Mouse (Mus musculus) heart, postnatal 10 days (tissue): ENCODE data around the gene Dnmt3c. TPM values are rescaled to one million over a fixed set of nuclear protein-coding genes. Genes with fewer than 3 reads are reported as not detected.
"Not testable (repeated sequence)": the region's sequence is repeated elsewhere in the genome, so short reads cannot be mapped to it uniquely, and the experiment has no call there.

Experiments used
- DNase-seq, 2 experiments: peaks; one replicate each; pipeline ENCODE4 v3.0.0; 2021
- intact Hi-C: fragments of 180-260 bp; cut with DNase I; formaldehyde crosslinking; loops from one replicate; pipeline ENCODE4 v1.15.1; 2025
- total RNA-seq, 2 experiments: library from RNA; stranded (reverse); gene quantifications; 2 replicates each; pipeline ENCODE4 v1.2.3; 2021

Gene Dnmt3c
- total RNA-seq = not detected

DNA sequence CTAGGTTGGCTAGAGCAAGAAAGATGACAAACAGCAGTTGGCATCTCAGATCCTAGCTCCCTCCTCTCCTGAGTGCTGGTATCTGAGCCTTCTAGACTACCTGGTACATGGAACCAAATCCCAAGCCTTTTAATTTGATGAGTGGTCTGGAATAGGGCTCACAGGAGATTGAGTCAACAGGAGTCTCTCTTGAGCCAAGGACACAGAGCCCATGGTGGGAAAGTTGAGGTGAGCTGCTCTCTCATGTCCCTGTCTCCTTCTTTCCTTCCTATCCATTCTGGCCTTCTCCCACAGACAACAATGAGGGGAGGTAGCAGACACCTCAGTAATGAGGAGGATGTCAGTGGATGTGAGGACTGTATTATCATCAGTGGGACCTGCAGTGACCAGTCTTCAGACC lies at the start of gene Dnmt3c:
TSS of gene Dnmt3c (plus strand) at position 301 of the 400 bp plus-strand sequence.
- intact Hi-C loops = no loop called here
- DNase-seq = no peak

DNA sequence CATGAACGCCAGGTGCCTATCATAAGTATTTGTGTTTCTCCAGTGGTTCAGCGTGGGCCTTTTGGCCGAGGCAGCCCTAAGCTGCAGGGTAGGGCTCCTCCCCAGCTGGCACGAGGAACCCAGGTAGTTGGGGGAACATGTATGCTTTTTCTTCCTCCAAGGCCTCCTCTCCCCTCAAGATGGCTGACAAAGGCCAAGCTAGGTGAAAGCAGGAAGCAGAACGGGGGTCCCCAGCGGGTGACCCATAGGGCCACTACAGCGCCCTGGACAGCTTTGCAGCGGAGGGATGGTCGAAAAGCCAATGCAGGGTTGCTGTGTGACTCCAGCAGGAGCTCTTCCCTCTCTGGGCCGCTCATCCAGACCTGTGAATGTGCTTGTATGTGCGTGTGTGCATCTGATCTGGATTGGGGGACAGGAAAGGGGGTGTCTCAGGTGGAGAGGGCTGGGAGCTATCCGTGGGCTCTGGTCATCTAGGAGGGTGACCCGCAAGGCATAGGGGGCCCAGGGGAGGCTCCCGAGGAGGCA lies 47.6 kb upstream of the Dnmt3c start:
- intact Hi-C loops = loop anchor here (2.0 kb wide), 1 partner anchor 16 kb away; the partner anchor contains the start of gene Commd7
- DNase-seq = no peak

DNA sequence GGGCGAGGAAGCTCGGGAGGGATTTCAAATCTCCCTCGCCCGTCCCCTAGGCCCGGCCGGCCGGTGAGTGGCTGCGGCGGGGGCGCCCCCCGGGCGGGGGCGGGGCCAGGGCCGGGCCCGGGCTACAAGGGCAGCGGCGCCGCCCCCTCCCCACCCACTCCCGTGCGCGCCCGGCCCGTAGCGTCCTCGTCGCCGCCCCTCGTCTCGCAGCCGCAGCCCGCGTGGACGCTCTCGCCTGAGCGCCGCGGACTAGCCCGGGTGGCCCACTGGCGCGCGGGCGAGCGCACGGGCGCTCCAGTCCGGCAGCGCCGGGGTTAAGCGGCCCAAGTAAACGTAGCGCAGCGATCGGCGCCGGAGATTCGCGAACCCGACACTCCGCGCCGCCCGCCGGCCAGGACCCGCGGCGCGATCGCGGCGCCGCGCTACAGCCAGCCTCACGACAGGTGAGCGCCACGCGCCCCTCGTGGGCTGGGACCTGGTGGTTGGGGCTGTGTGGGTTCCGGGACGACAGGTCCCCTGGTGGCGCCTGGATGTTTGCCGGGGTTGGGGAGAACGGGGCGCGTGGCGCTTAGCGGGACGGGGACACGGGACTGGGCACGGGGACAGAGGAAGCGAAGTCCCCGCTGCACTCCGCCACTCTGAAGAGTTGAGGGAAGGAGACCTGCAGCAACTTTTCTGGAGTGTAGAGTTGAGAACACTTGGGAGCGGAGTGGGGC lies 47.0 kb upstream of the Dnmt3c start, which contains the start of gene Dnmt3b:
TSS of gene Dnmt3b (plus strand) at position 153 of the 716 bp plus-strand sequence.
- DNase-seq = peak; percentile 77 to 80
- intact Hi-C loops = loop anchor here (2.0 kb wide), 1 partner anchor 17 kb away; the partner anchor contains the start of gene Commd7

DNA sequence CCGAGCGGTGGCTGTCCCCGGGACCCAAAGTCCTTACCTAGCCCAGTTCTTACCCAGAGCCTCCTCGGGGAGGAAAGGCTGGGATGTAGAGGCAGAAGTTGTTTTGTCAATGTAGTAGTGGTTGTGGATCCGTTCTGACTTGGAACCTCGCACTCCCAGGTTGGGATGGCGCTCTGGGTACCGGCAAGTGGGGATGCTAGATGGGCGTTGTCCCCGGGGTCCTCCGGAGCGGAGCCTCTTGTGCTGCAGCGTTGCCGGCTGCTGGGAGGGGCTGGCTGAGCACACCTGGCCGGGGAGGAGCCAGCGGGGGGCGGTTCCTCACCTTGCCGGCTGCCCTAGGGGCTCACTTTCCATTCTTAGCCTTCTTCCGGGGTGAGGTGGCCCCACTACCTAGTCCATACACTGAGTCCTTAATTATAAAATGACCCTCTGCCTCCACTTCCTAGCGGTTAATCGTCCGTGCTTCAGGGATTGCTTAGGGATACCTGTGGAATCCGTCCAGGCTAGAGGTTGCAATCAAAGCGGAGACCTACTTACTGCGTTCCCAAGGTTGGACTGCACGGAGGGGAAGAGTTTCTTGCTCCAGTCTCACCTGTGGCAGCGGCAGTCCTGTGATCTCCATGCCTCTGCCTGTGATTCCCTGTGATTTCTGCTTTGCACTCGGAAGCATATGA lies 46.3 kb upstream of the Dnmt3c start:
- no peak for DNase-seq
- intact Hi-C loops = no loop called here

DNA sequence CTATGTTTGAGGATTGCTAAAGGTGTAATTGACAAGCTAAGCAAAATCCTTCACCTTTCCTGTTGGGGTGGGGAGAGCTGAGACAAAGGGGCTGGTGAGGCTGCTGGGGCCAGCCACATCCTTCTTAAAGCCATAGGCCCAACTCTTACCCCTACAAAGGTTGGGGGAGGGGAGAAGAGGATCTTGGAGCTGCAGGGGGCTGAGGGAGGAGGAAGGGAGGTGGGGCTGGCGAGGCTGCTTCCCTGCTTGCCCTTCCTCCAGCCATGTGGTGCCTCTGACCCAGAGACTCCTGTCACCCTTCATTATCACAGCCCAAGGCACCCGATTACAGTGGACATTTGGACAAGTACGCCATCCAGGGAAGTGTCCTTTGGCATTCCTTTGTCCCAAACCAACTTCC lies 44.8 kb upstream of the Dnmt3c start:
- intact Hi-C loops = no loop called here
- DNase-seq = no peak

DNA sequence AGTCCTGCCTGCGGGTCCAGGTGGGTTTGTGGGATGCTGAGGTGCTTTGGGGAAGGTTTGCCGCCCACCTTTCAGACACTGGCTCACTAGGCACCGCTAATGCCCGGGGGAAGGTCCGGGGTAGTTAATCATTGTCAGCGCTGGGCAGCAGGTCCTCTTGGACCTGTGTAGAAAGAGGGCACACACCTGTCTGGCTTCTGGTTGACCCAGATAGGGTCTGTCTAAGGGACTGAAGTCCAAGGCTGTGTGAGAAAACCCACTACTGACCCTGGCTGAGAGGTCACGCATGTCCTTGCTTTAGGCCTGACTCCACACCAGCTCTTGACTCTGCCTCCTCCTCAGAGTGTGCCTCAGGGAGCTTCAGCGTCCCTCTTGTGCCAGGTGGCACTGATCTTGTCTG lies 38.8 kb upstream of the Dnmt3c start:
- intact Hi-C loops, DNase-seq: not testable (repeated sequence)

DNA sequence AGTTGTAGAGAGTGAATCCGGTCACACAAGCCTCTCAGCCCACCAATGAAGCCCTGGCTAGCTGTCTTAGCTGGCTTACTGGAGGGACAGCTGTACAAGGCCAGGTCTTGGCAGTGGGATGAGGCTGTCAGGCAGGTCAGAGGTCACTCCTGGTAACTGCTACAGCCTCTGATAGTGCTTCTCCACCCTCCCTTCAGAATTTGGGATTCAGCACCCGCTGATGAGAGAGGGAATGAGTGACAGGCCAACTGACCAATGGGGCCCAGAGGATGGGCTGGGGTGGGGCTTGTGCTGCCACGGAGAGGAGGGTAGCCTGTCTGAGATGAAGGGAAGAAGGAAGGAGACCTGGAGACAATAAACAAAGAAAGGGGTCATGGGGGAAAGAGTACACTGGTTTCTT lies 35.8 kb upstream of the Dnmt3c start:
- intact Hi-C loops = no loop called here
- peak in 1 of 2 experiments; percentile 22 for DNase-seq

DNA sequence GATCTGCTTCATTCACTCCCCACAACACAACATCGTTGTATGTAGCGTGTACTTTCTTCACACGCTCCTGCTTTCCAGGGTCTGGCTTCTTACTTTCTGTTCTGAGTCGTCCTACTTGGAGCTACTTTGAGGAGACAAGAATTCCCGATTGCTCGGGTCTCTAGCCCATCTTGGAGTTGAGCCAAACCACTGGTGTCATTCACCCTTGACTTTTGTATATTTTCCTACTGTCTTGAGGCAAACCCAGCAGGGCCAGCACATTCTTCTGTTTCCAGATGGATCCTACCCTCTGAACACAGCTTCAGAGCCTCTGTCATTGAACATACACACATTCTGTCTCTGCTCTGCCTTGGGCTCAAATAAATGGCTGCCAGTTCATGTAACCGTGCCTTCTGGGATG lies 31.1 kb upstream of the Dnmt3c start:
- intact Hi-C loops = no loop called here
- DNase-seq = no peak

DNA sequence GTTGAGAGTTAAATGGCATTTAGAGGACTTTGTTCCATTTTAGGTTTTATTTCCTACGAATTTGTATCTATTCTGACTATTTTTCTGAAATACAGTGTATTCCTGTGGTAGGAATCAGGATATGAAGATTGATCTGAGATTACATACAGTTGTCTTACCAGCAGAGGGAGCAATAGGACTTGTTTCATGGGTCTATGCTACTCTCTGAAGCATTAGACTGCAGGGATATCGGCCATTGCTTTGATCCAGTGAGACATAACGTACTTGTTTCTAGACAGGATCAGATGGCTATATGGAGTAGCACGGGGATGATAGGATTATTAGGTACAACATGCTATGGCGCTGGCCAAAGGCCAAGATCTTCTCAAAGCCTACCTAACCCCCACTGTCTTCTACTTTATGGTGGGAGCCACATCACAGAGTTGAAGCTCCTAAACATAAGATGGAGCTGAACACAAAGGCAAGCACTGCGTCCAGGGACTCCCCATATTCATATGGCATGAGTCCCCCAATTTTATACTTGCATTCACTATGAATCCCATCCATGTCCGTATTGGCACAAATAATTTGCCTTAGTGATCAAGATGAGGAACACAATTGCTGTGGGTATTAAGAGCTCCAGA lies 27.6 kb upstream of the Dnmt3c start:
- intact Hi-C loops = loop anchor here (1.0 to 2.0 kb wide), 2 partner anchors 182 to 261 kb away; no protein-coding TSS in a partner anchor
- DNase-seq = peak; percentile 32 to 42

DNA sequence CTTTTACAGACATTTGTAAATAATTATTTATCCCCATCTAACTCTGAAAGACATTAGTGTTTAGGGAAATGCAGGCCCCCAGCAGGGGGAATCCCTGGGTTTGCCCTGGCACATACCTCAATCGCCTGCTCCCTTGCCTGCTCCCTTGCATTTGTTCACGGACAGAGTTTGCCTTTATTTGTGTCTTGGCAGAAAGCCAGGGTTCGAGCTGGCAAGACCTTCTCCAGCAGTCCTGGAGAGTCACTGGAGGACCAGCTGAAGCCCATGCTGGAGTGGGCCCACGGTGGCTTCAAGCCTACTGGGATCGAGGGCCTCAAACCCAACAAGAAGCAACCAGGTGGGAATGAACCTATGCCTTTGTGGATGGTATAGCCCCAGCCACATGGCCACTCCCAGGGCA lies 26.3 kb upstream of the Dnmt3c start:
- intact Hi-C loops = no loop called here
- no peak for DNase-seq

DNA sequence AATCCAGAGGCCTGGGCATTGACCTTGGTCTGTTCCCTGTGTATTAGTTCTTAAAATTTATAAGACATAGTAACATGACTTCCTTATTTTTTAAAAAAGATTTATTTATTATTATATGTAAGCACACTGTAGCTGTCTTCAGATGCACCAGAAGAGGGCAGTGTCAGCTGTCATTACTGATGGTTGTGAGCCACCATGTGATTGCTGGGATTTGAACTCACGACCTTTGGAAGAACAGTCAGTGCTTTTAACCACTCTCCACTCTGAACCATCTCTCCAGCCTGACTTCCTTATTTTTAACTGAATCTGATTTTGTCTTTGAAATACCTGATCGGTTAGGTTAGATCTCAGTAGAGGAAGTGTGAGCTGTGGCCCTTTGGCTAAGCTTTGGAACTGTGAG lies 23.8 kb upstream of the Dnmt3c start:
- DNase-seq = no peak
- intact Hi-C loops = no loop called here

DNA sequence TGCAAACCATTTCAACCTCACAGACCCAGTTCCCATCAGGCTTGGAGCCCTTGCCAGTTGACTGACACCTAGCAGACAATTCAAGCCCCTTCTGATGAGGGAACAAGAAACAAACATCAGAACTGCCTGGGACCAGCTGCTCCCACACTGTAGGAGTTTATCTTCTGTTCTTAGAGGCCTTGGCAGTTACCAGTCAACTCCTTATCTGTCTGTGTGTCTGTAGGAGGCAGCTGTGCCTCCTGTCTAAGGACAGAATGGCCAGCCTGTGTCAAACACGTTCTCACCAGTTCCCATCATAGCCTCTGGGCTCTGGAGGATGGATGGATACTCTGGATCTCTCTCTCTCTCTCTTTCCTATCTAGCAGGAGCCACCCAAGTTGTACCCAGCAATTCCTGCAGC lies 21.1 kb upstream of the Dnmt3c start:
- DNase-seq, intact Hi-C loops: not testable (repeated sequence)

DNA sequence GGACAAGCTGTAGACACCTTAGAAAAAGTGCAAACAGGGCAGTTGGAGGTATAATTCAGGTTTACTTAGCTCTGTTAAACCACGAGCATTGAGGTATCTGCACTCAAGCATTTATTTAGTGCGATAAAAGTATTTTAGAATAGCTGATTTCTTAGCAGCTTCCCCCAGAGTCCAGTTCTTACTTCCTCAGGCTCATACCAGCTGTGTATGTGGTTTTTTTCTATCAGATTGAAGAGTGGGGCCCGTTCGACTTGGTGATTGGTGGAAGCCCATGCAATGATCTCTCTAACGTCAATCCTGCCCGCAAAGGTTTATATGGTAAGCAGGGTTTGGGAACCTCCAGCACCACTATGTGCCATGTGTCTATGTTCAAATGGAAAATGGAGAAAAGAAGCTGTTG lies 19.5 kb upstream of the Dnmt3c start:
- intact Hi-C loops = no loop called here
- DNase-seq = no peak

DNA sequence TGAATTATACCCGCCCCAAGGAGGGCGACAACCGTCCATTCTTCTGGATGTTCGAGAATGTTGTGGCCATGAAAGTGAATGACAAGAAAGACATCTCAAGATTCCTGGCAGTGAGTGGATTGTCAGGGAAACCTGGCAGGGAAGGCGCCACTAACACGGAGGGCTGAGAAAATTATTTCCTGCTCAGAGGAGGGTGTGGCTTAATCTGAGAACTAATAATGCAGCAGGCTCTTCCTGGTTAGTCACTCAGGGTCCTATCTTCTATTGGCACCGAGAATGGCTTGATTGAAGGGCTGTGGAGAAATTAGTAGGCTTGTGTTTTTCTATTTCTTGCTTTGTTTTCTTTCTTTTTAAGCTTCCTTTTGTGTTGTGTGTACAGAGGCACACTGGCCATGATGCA lies 18.9 kb upstream of the Dnmt3c start:
- intact Hi-C loops = no loop called here
- DNase-seq = no peak

DNA sequence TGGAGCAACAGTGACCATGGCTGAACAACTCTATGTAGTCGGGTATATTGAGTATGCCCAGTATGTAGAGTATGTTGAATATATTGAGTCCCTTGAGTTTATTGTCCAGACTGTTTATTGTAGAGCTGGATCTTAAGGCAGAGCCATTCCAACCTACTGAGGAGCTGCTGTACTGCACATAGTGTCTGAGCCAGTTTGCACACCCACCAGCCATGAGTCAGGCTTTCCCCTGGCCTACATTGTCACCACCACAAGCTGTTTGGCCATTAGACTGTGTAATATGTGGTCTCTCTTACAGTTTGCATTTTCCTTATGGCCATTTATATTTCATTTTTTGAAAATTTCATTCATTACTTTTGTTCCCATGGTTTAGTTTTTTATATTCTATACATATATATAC lies 16.5 kb upstream of the Dnmt3c start:
- no peak for DNase-seq
- intact Hi-C loops = no loop called here

DNA sequence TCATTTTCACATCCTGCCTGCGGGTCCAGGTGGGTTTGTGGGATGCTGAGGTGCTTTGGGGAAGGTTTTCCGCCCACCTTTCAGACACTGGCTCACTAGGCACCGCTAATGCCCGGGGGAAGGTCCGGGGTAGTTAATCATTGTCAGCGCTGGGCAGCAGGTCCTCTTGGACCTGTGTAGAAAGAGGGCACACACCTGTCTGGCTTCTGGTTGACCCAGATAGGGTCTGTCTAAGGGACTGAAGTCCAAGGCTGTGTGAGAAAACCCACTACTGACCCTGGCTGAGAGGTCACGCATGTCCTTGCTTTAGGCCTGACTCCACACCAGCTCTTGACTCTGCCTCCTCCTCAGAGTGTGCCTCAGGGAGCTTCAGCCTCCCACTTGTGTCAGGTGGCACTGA lies 3.0 kb upstream of the Dnmt3c start:
- intact Hi-C loops, DNase-seq: not testable (repeated sequence)

DNA sequence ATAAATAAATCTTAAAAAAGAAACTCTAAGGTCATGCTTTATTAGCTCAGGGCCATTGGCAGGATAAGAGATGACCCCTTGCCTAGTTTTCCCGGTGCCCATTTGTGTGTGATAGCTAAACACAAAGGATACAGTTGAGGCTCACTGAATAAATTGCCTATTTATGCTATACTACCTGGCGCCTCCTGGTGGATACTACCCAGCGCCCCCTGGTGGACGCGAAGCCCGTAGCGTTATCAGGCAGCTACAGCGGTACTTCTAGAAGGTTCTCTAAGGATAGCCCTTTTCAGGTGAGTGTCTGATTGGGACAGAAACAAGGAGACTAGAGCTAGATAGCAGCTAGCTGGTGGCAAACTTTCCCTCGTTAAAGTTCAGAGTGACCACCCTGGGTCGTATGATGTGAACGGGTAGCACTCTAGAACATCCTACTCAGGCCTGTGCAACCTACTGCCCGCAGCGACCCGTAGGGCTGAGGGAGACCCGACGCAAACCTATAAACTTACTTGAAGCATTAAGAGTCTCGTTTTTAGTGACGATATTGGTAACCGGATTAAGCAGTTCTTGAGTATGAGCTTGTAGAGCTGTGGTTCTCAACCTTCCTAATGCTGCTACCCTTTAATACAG lies 1.9 kb upstream of the Dnmt3c start:
- peak; percentile 34 to 60 for DNase-seq
- intact Hi-C loops = no loop called here

DNA sequence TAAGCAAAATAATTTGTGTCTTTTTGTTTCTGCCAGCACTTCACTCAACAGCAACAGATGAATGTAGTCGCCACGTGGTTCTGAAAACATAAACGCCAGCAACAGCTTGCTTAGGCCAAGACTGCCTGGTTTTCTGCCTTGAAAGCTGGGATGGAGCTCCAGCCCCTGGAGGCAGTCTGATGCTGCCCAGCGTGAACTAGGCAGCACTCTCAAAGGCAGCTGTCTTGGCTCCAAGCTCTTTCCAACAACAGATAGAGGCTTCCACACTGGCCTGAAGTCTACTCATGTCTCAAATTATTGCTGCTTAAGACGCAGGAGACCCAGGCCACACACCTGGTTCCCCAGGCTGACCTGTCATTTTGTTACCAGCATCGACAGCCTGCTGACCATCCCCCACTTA lies 6.9 kb downstream of the Dnmt3c start:
- intact Hi-C loops = no loop called here
- no peak for DNase-seq

DNA sequence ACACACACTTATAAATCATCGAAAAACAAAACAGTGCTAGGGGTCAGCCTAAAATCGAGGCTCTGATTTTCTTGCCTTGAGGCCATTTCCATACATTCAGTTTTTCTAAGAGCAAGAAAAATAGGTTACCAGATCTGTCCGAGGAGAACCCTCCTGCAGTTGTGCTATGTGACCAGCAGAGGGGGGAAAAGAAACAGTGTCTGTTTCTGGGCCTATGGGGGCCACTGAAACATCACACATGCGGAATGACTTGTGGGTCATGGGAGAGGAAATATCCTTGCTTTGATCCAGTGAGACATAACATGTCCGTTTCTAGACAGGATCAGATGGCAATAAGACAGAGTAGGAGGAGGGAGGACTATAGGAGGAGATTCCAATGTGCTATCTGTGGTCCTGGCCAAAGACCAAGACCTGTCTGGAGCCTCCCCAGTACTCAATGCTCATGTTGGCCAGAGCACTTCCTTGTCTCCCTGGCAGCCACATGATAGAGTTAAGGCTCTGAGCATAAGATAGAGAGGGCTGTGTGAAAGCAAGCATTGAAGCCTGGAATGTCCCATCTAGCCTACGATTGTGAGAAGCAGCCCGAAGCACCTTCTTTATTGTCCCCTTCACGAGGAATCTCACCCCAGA lies 14.4 kb downstream of the Dnmt3c start:
- intact Hi-C loops = loop anchor here (1.0 to 2.0 kb wide), 3 partner anchors 84 to 220 kb away; no protein-coding TSS in a partner anchor
- peak; percentile 53 to 61 for DNase-seq

DNA sequence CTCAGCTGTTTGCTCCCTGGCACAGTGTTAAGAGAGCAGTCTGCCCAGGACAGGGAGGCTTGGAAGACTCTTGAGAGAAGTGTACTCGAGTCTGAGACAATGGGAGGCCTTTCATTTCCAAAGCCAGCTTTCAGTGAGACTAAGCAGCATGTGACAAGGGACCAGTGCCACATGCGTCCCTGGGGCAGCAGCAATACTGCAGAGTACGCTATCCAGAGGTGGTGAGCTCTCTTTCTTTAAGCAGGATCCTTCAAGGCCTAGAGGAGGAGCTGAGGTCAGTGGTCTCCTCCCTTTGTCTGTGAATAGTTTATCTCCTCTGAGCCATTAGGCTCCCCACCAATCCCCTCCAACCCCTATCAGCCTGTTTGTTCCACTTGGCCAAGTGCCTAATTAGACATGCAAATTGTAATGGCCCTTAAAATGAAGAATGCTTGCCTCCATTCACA lies 16.2 kb downstream of the Dnmt3c start:
- intact Hi-C loops = no loop called here
- DNase-seq = no peak
